Mouse (Mus musculus): Measurements from ENCODE around the gene Mfap3.
A peak's percentile ranks its signal among the peaks of the same experiment; 100 is the strongest.

- TF ChIP-seq USF1 (IDR thresholded peaks at IDR 0.05; ENCODE audit: low read depth) = no peak
- TF ChIP-seq CTCF (IDR thresholded peaks at IDR 0.05; ENCODE audit: control insufficient read depth, insufficient read depth, insufficient read length) = no peak
- no peak for TF ChIP-seq MYOD1 (IDR thresholded peaks at IDR 0.05; ENCODE audit: control insufficient read depth, insufficient read length, low read depth)
- no peak for TF ChIP-seq FOSL1 (IDR thresholded peaks at IDR 0.05; ENCODE audit: insufficient read depth, low read length, poor library complexity, severe bottlenecking)
- peak; percentile 35 for TF ChIP-seq MAX (IDR thresholded peaks at IDR 0.05)
- TF ChIP-seq CEBPB (IDR thresholded peaks at IDR 0.05; ENCODE audit: low read depth) = no peak
- no peak for TF ChIP-seq MYOG (IDR thresholded peaks at IDR 0.05; ENCODE audit: control insufficient read depth, extremely low read depth, insufficient read length)
Measured at GRCm38 (mm10) chr11:57518091-57518750, at the start of gene Mfap3, which contains the start of gene Fam114a2.
